Mouse (Mus musculus) ES-Bruce4 (cell line): ENCODE measurements around the gene Unc119. TPM values are rescaled to one million over a fixed set of nuclear protein-coding genes. Genes with fewer than 3 reads are reported as not detected.
A peak's percentile ranks its signal among the peaks of the same experiment; 100 is the strongest.

Source experiments
- H3K27ac ChIP-seq: 2 replicates; pipeline ENCODE4 v1.5.1; 2012; ENCODE audit warnings: low read length, inconsistent platforms; ENCODE audit not compliant: insufficient read depth
- H3K27me3 ChIP-seq: 2 replicates; pipeline ENCODE4 v1.6.1; 2012; ENCODE audit warnings: mild to moderate bottlenecking, low read length, inconsistent platforms; ENCODE audit not compliant: control insufficient read depth, poor library complexity, insufficient read depth, severe bottlenecking
- H3K36me3 ChIP-seq: 2 replicates; pipeline ENCODE4 v1.6.1; 2012; ENCODE audit warnings: inconsistent platforms, mild to moderate bottlenecking, low read length, moderate library complexity; ENCODE audit not compliant: control insufficient read depth, poor library complexity, insufficient read depth, severe bottlenecking
- H3K4me1 ChIP-seq: one replicate; pipeline ENCODE4 v1.8.1; 2011; ENCODE audit warnings: low read length; ENCODE audit not compliant: control insufficient read depth, insufficient read depth
- H3K4me3 ChIP-seq: 2 replicates; pipeline ENCODE4 v1.5.1; 2011; ENCODE audit warnings: low read depth, mild to moderate bottlenecking, low read length
- H3K9ac ChIP-seq: 2 replicates; pipeline ENCODE4 v1.6.1; 2012; ENCODE audit warnings: low read depth, mild to moderate bottlenecking, inconsistent platforms; ENCODE audit not compliant: poor library complexity, severe bottlenecking
- H3K9me3 ChIP-seq: replicated peaks from 2 replicates; pipeline ENCODE4 v1.6.1; 2012; ENCODE audit warnings: mild to moderate bottlenecking, low read length, inconsistent platforms; ENCODE audit not compliant: control insufficient read depth, poor library complexity, insufficient read depth, severe bottlenecking
- CTCF ChIP-seq: IDR thresholded peaks from one replicate; pipeline ENCODE4 v1.8.1; 2011; ENCODE audit warnings: low read depth, low read length
- EP300 ChIP-seq: IDR thresholded peaks from 2 replicates; pipeline ENCODE4 v1.6.1; 2011; ENCODE audit warnings: low read depth, low read length; ENCODE audit not compliant: insufficient read depth
- POLR2A ChIP-seq: IDR thresholded peaks from one replicate; pipeline ENCODE4 v1.8.1; 2011; ENCODE audit warnings: low read length; ENCODE audit not compliant: insufficient read depth
- polyA plus RNA-seq: library from polyadenylated mRNA; stranded (reverse); fragments of >200 nt; gene quantifications from 2 replicates; pipeline ENCODE4 v1.2.4, GENCODE M21; 2011; ENCODE audit warnings: low read depth; ENCODE audit not compliant: missing spikeins, insufficient read depth, insufficient read length

The Unc119 gene
- polyA plus RNA-seq, 1 experiment = 28.7 TPM

DNA sequence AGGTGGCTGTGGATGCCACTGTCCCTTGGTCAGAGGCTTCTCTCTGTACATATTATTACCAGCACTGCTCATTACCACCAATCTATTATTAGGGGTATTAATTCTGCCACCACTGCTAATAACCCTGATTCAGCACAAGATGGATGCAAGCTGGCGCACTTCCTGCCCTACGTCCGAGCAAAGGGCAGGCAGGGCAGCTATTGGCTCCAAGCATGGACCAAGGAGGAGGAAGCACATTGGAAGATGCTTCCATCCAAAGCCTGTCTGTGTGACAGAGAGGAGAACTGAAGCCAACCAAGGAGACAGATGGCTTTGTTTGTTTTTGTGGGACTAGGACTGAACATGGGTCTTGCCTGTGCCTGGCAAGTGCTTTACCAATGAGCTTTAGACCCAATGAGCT, 37.7 kb downstream of the Unc119 start:
- H3K36me3 ChIP-seq = no peaks in the 10 kb centered on the region
- no peak overlapping the region for H3K9ac ChIP-seq
- no peaks in the 10 kb centered on the region for H3K27me3 ChIP-seq
- H3K4me1 ChIP-seq = peaks cover 3% of the 10 kb centered on the region
- no peaks in the 10 kb centered on the region for H3K9me3 ChIP-seq
- no peak overlapping the region for H3K4me3 ChIP-seq
- H3K27ac ChIP-seq = no peak overlapping the region
- TF ChIP-seq CTCF = no peak
- TF ChIP-seq POLR2A = no peak
- no peak for TF ChIP-seq EP300

- H3K9me3 ChIP-seq = no peaks in the 10 kb centered on the region
- H3K27ac ChIP-seq = no peak overlapping the region
- TF ChIP-seq POLR2A = no peak
- H3K4me1 ChIP-seq = peaks cover 3% of the 10 kb centered on the region
- no peaks in the 10 kb centered on the region for H3K36me3 ChIP-seq
- no peak overlapping the region for H3K4me3 ChIP-seq
- no peaks in the 10 kb centered on the region for H3K27me3 ChIP-seq
- H3K9ac ChIP-seq = no peak overlapping the region
These were observed 39.0 kb downstream of the Unc119 start for GRCm38 (mm10) chr11:78382286-78382685.

DNA sequence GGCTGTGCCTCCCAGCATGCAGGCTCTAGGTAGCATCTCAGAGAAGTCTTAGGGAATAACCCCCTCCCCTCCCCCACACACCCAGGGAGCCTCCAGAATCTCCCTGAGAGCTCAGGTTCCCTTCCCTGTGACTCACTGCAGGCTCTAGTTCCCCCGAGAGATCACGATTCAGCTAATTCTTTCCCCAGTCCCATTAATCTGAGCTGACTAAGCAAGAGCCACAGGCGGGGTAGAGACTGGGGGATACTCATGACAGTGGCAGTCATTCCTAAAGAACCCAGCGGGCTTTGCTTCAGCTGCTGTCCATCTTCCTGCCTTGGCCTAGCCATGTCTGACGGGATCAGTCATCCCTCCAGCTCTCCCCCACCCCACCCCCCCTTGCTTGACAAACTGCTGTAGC, 39.4 kb downstream of the Unc119 start:
- H3K27ac ChIP-seq = no peak overlapping the region
- no peak overlapping the region for H3K4me3 ChIP-seq
- no peak overlapping the region for H3K9ac ChIP-seq
- no peaks in the 10 kb centered on the region for H3K9me3 ChIP-seq
- no peaks in the 10 kb centered on the region for H3K36me3 ChIP-seq
- no peak for TF ChIP-seq EP300
- TF ChIP-seq POLR2A = no peak
- TF ChIP-seq CTCF = no peak
- peaks cover 3% of the 10 kb centered on the region for H3K4me1 ChIP-seq
- no peaks in the 10 kb centered on the region for H3K27me3 ChIP-seq

DNA sequence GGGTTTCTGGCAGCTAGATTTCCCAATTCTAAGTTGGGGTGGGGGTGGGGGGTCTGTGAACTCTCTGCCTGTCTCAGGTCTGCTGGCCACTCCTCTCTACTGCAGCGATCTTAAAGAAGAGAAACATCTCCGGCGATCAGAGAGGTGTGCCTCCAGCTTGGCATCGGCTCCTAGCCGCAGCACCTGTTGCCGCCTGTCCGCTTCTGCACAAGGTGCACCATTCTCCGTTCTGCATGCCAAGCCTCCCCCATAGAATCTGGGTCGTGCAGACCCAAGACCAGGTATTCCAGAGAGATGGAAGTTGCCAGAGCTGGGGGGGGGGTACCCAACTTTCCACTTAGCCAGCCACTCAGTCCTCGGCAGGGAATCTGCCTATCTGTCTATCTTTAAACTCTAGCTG, 42.5 kb downstream of the Unc119 start:
- Histone ChIP-seq H3K4me3 (no peak overlapping the region), H3K9ac (no peak overlapping the region), H3K27ac (no peak overlapping the region), H3K36me3 (no peaks in the 10 kb centered on the region), H3K4me1 (peaks cover 3% of the 10 kb centered on the region), H3K27me3 (no peaks in the 10 kb centered on the region), H3K9me3 (no peaks in the 10 kb centered on the region)
- TF ChIP-seq CTCF (no peak), EP300 (no peak), POLR2A (no peak)

- H3K27me3 ChIP-seq = no peaks in the 10 kb centered on the region
- no peaks in the 10 kb centered on the region for H3K9me3 ChIP-seq
- no peak within 1 kb of the TSS for H3K27ac ChIP-seq
- H3K4me3 ChIP-seq = no peak within 1 kb of the TSS
- peaks cover 3% of the 10 kb centered on the region for H3K4me1 ChIP-seq
- TF ChIP-seq POLR2A (no peak), CTCF (no peak), EP300 (no peak)
- H3K36me3 ChIP-seq = no peaks in the 10 kb centered on the region
- no peak within 1 kb of the TSS for H3K9ac ChIP-seq
These were observed 43.3 kb downstream of the Unc119 start, which contains the start of gene Foxn1 for GRCm38 (mm10) chr11:78386508-78387043. Foxn1 (minus strand) TSS chr11:78386558.

DNA sequence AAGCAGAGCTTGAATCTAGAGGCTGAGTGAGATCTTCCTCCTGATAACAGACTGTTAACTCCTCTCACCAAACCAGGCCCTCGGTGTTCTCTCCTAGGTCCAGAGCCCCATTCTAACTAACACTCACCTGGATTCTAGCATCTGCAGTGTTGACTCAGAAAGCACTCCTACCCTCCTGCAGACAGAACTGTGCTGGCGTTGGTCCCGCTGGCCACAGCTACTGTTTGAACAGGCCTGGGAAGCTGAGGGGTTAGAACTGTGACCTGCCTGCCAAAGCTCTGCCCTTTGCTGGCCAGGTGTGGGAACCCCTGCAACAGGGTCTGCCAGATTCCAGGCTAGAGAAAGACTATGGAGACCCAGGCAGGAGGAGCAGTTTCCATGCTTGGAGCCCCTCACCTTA, 49.4 kb downstream of the Unc119 start:
- H3K36me3 ChIP-seq = no peaks in the 10 kb centered on the region
- TF ChIP-seq CTCF (no peak), EP300 (no peak), POLR2A (no peak)
- no peaks in the 10 kb centered on the region for H3K27me3 ChIP-seq
- H3K9ac ChIP-seq = no peak overlapping the region
- H3K4me1 ChIP-seq = no peaks in the 10 kb centered on the region
- no peak overlapping the region for H3K4me3 ChIP-seq
- no peaks in the 10 kb centered on the region for H3K9me3 ChIP-seq
- H3K27ac ChIP-seq = no peak overlapping the region

DNA sequence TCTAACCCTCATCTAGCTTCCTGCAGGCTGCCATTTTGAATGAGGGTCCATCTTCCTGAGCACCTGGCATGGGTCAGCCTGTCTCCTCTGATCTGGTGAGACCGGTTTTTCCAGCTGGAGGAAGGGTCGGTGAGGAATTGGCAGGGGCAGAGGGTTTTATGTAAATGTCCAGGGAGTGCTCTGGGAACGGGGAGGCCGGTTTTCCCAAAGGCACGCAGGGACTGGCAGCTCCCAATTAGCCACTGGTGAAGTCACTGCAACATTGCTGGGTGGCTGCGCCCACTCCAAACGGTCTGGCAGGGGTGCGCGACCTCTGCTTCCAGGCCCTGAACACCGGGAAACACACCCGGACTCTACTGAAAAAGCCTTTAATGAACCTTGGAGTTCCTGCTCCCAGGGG, 53.7 kb downstream of the Unc119 start:
- H3K27ac ChIP-seq = no peak overlapping the region
- H3K9ac ChIP-seq = 0 out of 2 replicates have a peak overlapping the region, but pooled peaks have one; percentile 7
- TF ChIP-seq POLR2A (no peak), CTCF (no peak), EP300 (no peak)
- no peaks in the 10 kb centered on the region for H3K4me1 ChIP-seq
- H3K36me3 ChIP-seq = no peaks in the 10 kb centered on the region
- peak overlapping the region; percentile 49 for H3K4me3 ChIP-seq
- no peaks in the 10 kb centered on the region for H3K27me3 ChIP-seq
- no peaks in the 10 kb centered on the region for H3K9me3 ChIP-seq
